Mouse (Mus musculus): ENCODE data around the gene Cav1. TPM values are rescaled to one million over a fixed set of nuclear protein-coding genes. Genes with fewer than 3 reads are reported as not detected.

The Cav1 gene
- 1,328 and 1,996 TPM in 2 replicates for polyA plus RNA-seq (2012; rRNA removed; ENCODE audit: low replicate concordance)

DNA sequence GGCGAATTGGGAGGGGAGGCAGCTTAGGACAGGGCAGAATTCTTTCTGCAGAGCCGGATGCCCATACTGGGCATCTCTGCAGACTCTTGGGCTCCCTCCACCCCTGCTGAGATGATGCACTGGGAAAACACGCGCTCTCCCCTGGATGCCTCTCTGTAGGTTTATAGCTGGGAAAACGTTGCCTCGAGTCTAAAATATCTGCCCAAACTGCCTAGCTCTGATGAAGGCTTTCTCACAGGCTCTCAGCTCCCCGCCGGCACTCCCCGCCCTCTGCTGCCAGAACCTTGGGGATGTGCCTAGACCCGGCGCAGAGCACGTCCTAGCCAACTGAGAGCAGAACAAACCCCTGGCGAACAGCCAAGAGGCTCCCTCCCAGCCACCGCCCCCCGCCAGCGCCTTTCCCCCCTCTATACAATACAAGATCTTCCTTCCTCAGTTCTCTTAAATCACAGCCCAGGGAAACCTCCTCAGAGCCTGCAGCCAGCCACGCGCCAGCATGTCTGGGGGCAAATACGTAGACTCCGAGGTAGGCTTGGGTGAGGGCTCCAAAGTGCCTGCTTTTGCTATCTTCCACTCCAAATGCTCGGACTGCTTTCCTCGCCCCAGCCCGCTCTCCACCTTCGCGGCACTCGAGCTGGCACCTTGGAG is at the start of gene Cav1:
Gene Cav1 (plus strand): TSS at position 382 of the 648 bp plus-strand sequence.

DNA sequence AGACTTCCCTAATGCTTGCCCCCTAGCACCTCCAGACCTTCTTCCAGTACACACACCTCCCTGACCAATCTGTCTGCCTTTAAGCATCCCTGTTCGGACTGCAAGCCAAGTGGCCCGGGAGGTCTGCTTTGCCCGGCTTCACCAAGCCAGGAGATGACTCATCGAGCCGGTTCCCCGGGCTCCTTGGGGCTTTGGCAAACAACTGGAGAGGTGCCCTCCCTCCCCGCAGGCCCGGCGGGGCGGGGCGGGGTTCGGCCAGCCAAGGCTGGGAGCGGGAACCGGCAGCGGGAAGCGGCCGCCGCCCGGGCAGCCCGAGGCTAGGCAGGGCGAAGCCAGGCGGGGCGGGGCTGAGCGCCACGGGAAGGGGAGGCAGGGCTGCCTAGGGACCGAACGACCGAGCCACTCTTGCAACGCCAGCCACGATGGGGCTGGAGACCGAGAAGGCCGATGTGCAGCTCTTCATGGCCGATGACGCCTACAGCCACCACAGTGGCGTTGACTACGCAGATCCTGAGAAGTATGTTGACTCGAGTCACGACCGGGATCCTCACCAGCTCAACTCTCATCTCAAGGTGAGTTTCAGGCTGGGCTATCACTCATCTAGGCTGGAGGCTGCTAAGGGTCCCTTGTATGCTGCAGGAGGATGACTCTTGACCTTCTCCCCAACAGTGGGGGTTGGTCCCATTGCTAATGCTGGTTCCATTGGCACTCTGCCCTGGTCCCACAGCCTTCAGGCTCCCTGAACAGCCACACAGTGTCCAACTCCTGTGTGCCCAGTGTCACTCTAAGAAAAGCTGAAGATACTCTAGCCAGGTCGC is 25.0 kb upstream of the Cav1 start, which contains the start of gene Cav2:
Gene Cav2 (plus strand): TSS at position 247 of the 818 bp plus-strand sequence.

Other genes starting within 250 kb of the Cav1 start
- 23.1 and 29.3 TPM in 2 replicates for gene Tes, start 241.2 kb upstream of the Cav1 start, polyA plus RNA-seq (2012; rRNA removed; ENCODE audit: low replicate concordance)
- gene Cav2, start 25.1 kb upstream of the Cav1 start, polyA plus RNA-seq (2012; rRNA removed; ENCODE audit: low replicate concordance): 123 and 191 TPM in 2 replicates
- 8.7 and 13.7 TPM in 2 replicates for gene Met, start 157.5 kb downstream of the Cav1 start, polyA plus RNA-seq (2012; rRNA removed; ENCODE audit: low replicate concordance)